ENCODE assay signal across 8 mouse cellular contexts in genomic region chr13:23746201-23747080, GRCm38 (mm10). TPM values are rescaled to one million over a fixed set of nuclear protein-coding genes. Genes with fewer than 3 reads are reported as not detected.
DNase-seq lines count a peak whose midpoint lies in the region; ATAC-seq lines count a peak whose summit lies in the region.
"Not testable (repeated sequence)": the region's sequence is repeated elsewhere in the genome, so short reads cannot be mapped to it uniquely, and the experiment has no call there.

Gene Hist1h2bb, plus strand, starts transcription at chr13:23746734.

- not testable (repeated sequence) for H3K36me3 ChIP-seq in hindbrain, embryonic 14.5 days (replicated peaks; ENCODE audit: control insufficient read depth, insufficient read depth)

- H3K27me3 ChIP-seq in hindbrain, embryonic 14.5 days (ENCODE audit: control insufficient read depth, insufficient read depth, low read length) = not testable (repeated sequence)

- peak; percentile 84 for DNase-seq in NIH3T3 (ENCODE audit: low read depth)
- DNase-seq in cerebellum, postnatal 10 days = peak; percentile 63 to 76
- peak; percentile 55 to 75 for DNase-seq in frontal cortex, postnatal 14 days (ENCODE audit: low spot score in 2 of 2)
- DNase-seq in hindbrain, embryonic 14.5 days (ENCODE audit: low spot score) = peak; percentile 84
- DNase-seq in layer of hippocampus, postnatal 25 days (ENCODE audit: extremely low spot score in 1 of 2, low spot score in 1 of 2) = peak; percentile 38 to 72
- DNase-seq in lung, postnatal 14 days = peak; percentile 56
- peak; percentile 67 for DNase-seq in ovary, postnatal 36 days (ENCODE audit: low spot score)
- peak; percentile 81 for DNase-seq in thymus, postnatal 25 days

- H3K27ac ChIP-seq in hindbrain, embryonic 14.5 days = peak within 1 kb of the TSS; percentile 92

- peak within 1 kb of the TSS; percentile 56 for H3K9ac ChIP-seq in hindbrain, embryonic 14.5 days

- H3K4me1 ChIP-seq in hindbrain, embryonic 14.5 days (replicated peaks; ENCODE audit: control insufficient read depth, insufficient read depth, low read length) = peaks cover 11% of the 10 kb centered on the region

- peak; percentile 94 for ATAC-seq in hindbrain, embryonic 14.5 days (ENCODE audit: low FRiP score)

- WGBS in hindbrain, embryonic 14.5 days = under 1% methylated on average over 36 of the region's 58 CpGs

- H3K9me3 ChIP-seq in hindbrain, embryonic 14.5 days (ENCODE audit: control insufficient read depth, low read length) = not testable (repeated sequence)

- H3K4me2 ChIP-seq in hindbrain, embryonic 14.5 days (replicated peaks) = peak within 1 kb of the TSS; percentile 84

- H3K4me3 ChIP-seq in hindbrain, embryonic 14.5 days (replicated peaks; ENCODE audit: low read length) = peak within 1 kb of the TSS; percentile 29

RNA-seq across cellular contexts. Expression of gene Hist1h2bb, which starts in this region (rescaled TPM):
- polyA plus RNA-seq in hindbrain, embryonic 14.5 days (2014; fragmentation: Nextera tagmentation; extraction: Ambion mirVana) = 0.64 TPM in 1 of 2 replicates, not detected in the other
- 10 to 100 TPM; 20.1 to 33.5 TPM for total RNA-seq in layer of hippocampus, postnatal 25 days (2021)

Comparison
In these comparisons a context has a peak if more than half of its experiments do, and no peak if none do; other contexts are left out.
1. Peak in every context shown above with its lines: DNase-seq, ATAC-seq, H3K4me3 ChIP-seq and H3K27ac ChIP-seq.
2. Peak in DNase-seq, ATAC-seq, H3K4me3 ChIP-seq, H3K27ac ChIP-seq, H3K9ac ChIP-seq and H3K4me2 ChIP-seq in hindbrain, embryonic 14.5 days; RNA of the gene not detected or under 1 TPM.